Comparison of ENCODE assay signal across 11 mouse cellular contexts in genomic region chr8:123021259-123021658, GRCm38 (mm10). TPM values are rescaled to one million over a fixed set of nuclear protein-coding genes. Genes with fewer than 3 reads are reported as not detected.
DNase-seq lines count a peak whose midpoint lies in the region; ATAC-seq and TF ChIP-seq lines count a peak whose summit lies in the region.
"Had no signal": no experiment of that assay in that cellular context is flagged by ENCODE, and none has a peak within 500 bp of the region (broad histone marks: within the 10 kb centered on the region; RNA-seq: fewer than 3 reads in every experiment).

No protein-coding gene starts in this region.

- no peak overlapping the region for H3K4me2 ChIP-seq in liver, embryonic 14.5 days (ENCODE audit: low read depth)
- H3K4me2 ChIP-seq in forebrain, embryonic 11.5 days (ENCODE audit: low read depth, low read length, severe bottlenecking): no peak overlapping the region
- H3K4me2 ChIP-seq: hindbrain, embryonic 15.5 days; lung, embryonic 14.5 days had no signal

- no peak overlapping the region for H3K9ac ChIP-seq in liver, embryonic 14.5 days (replicated peaks)
- H3K9ac ChIP-seq in forebrain, embryonic 11.5 days (ENCODE audit: low read length): no peak overlapping the region
- H3K9ac ChIP-seq: hindbrain, embryonic 15.5 days; lung, embryonic 14.5 days had no signal

- H3K4me1 ChIP-seq in bone marrow macrophage, adult 2 months (ENCODE audit: control insufficient read depth, insufficient read depth, low read length): peaks cover 64% of the 10 kb centered on the region
- H3K4me1 ChIP-seq in liver, embryonic 14.5 days (replicated peaks; ENCODE audit: control insufficient read depth in 2 of 2, insufficient read depth in 2 of 2, low read length in 1 of 2): peaks cover 0 to 29% of the 10 kb centered on the region in 2 experiments
- peaks cover 5% of the 10 kb centered on the region; the same call in 1 of the 2 replicates for H3K4me1 ChIP-seq in forebrain, embryonic 11.5 days (replicated peaks; ENCODE audit: control insufficient read depth, insufficient read depth, low read length)

- peak; percentile 38 for DNase-seq in kidney, postnatal 14 days
- DNase-seq in kidney, postnatal 4 days: no peak
- DNase-seq in liver, embryonic 14.5 days (ENCODE audit: low read depth in 3 of 3, low spot score in 3 of 3): no peak
- DNase-seq in urinary bladder, postnatal 14 days (ENCODE audit: low spot score): peak; percentile 76
- DNase-seq in layer of hippocampus, adult 18-20 months (ENCODE audit: low spot score in 2 of 2): no peak
- DNase-seq in forebrain, embryonic 11.5 days (ENCODE audit: low spot score): no peak
- DNase-seq: lung, embryonic 14.5 days; thymus, postnatal 4 days had no signal

- H3K9me3 ChIP-seq in liver, embryonic 14.5 days (ENCODE audit: control insufficient read depth, low read length): no peaks in the 10 kb centered on the region
- H3K9me3 ChIP-seq in forebrain, embryonic 11.5 days (ENCODE audit: control insufficient read depth, low read length): no peaks in the 10 kb centered on the region
- H3K9me3 ChIP-seq: forebrain, embryonic 10.5 days; hindbrain, embryonic 15.5 days had no signal

- WGBS in liver, embryonic 14.5 days (ENCODE audit: insufficient replicate concordance): 68% methylated on average over 1 of the region's 1 CpGs
- 67% methylated on average over 1 of the region's 1 CpGs for WGBS in forebrain, embryonic 11.5 days

- H3K4me3 ChIP-seq in bone marrow macrophage, adult 2 months (ENCODE audit: insufficient read depth, low read length): no peak overlapping the region
- no peak overlapping the region for H3K4me3 ChIP-seq in liver, embryonic 14.5 days (ENCODE audit: insufficient read depth in 1 of 2, low read depth in 2 of 2, low read length in 2 of 2)
- no peak overlapping the region for H3K4me3 ChIP-seq in forebrain, embryonic 11.5 days (ENCODE audit: low read depth, low read length)
- H3K4me3 ChIP-seq: forebrain, embryonic 10.5 days; hindbrain, embryonic 15.5 days had no signal

- no peak for TF ChIP-seq POLR2A in bone marrow macrophage, adult 2 months (IDR thresholded peaks at IDR 0.05; ENCODE audit: borderline replicate concordance, low read depth, low read length)

- no peaks in the 10 kb centered on the region for H3K27me3 ChIP-seq in liver, embryonic 14.5 days (ENCODE audit: control insufficient read depth, insufficient read depth, low read length)
- no peaks in the 10 kb centered on the region for H3K27me3 ChIP-seq in forebrain, embryonic 11.5 days (ENCODE audit: control insufficient read depth, insufficient read depth, low read length)
- H3K27me3 ChIP-seq: hindbrain, embryonic 15.5 days had no signal

- 0 out of 2 replicates have a peak, but pooled peaks have one; percentile 36 for ATAC-seq in liver, embryonic 14.5 days (ENCODE audit: insufficient read depth)
- ATAC-seq in forebrain, embryonic 11.5 days (replicated peaks; ENCODE audit: low FRiP score): no peak

- no peaks in the 10 kb centered on the region; the same call in 1 of the 2 replicates for H3K36me3 ChIP-seq in liver, embryonic 14.5 days (replicated peaks; ENCODE audit: control insufficient read depth, insufficient read depth, low read depth)
- no peaks in the 10 kb centered on the region for H3K36me3 ChIP-seq in forebrain, embryonic 11.5 days (ENCODE audit: control insufficient read depth, insufficient read depth, low read length)
- H3K36me3 ChIP-seq: hindbrain, embryonic 15.5 days had no signal

- TF ChIP-seq CTCF in bone marrow macrophage, adult 2 months (IDR thresholded peaks at IDR 0.05; ENCODE audit: low read depth, low read length): no peak
- no peak for TF ChIP-seq CTCF in liver, embryonic 14.5 days (IDR thresholded peaks at IDR 0.05; ENCODE audit: low read depth)

- H3K27ac ChIP-seq in bone marrow macrophage, adult 2 months (ENCODE audit: insufficient read depth, low read depth, low read length): peak overlapping the region; percentile 34; the same call in 1 of the 2 replicates
- H3K27ac ChIP-seq in liver, embryonic 14.5 days: no peak overlapping the region
- H3K27ac ChIP-seq in forebrain, embryonic 11.5 days (ENCODE audit: low read depth, low read length): no peak overlapping the region
- H3K27ac ChIP-seq: forebrain, embryonic 10.5 days; hindbrain, embryonic 15.5 days had no signal

- TF ChIP-seq EP300 in liver, embryonic 14.5 days (IDR thresholded peaks at IDR 0.05; ENCODE audit: low read depth): no peak

RNA-seq across cellular contexts. Expression of gene Ankrd11, which starts 20.8 kb away (rescaled TPM):
- 76.2 and 79.2 TPM in 2 replicates for polyA plus RNA-seq in bone marrow macrophage, adult 2 months (2012; ENCODE audit: insufficient read depth, insufficient read length, missing spikeins)
- polyA plus RNA-seq in liver, embryonic 14.5 days (2012; rRNA removed): 9.9 and 12.4 TPM in 2 replicates
- 10.8 and 18.5 TPM in 2 replicates for polyA plus RNA-seq in liver, embryonic 14.5 days (2014; fragmentation: Nextera tagmentation; extraction: Ambion mirVana)
- total RNA-seq in layer of hippocampus, adult 18-20 months (2021): 100 to 1,000 TPM; 165 to 176 TPM
- 94.4 and 95.0 TPM in 2 replicates for polyA plus RNA-seq in forebrain, embryonic 11.5 days (2014; fragmentation: Nextera tagmentation; extraction: Ambion mirVana)

RNA-seq across cellular contexts. Expression of gene Spg7, which starts 41.5 kb away (rescaled TPM):
- 58.3 and 65.1 TPM in 2 replicates for polyA plus RNA-seq in bone marrow macrophage, adult 2 months (2012; ENCODE audit: insufficient read depth, insufficient read length, missing spikeins)
- 19.0 and 26.0 TPM in 2 replicates for polyA plus RNA-seq in liver, embryonic 14.5 days (2012; rRNA removed)
- polyA plus RNA-seq in liver, embryonic 14.5 days (2014; fragmentation: Nextera tagmentation; extraction: Ambion mirVana): 19.5 and 21.0 TPM in 2 replicates
- total RNA-seq in layer of hippocampus, adult 18-20 months (2021): 10 to 100 TPM; 60.0 to 64.8 TPM
- polyA plus RNA-seq in forebrain, embryonic 11.5 days (2014; fragmentation: Nextera tagmentation; extraction: Ambion mirVana): 43.5 and 52.6 TPM in 2 replicates

Comparison
In these comparisons a context has a peak if more than half of its experiments do, and no peak if none do; other contexts are left out.
1. DNase-seq: peak in kidney, postnatal 14 days (single experiment) and urinary bladder, postnatal 14 days (single experiment); none in kidney, postnatal 4 days (0 of 2), liver, embryonic 14.5 days (0 of 3), layer of hippocampus, adult 18-20 months (0 of 2) and forebrain, embryonic 11.5 days (single experiment).